Mouse (Mus musculus) thymus, adult 2 months (tissue): ENCODE results near the gene Mapkapk2.

ENCODE experiments used
- CTCF ChIP-seq: fragments of 200-500 bp; IDR thresholded peaks from 2 replicates; pipeline ENCODE4 v1.5.1; 2012; ENCODE audit warnings: mild to moderate bottlenecking, control low read depth, low read length, moderate library complexity, borderline replicate concordance; ENCODE audit not compliant: control insufficient read depth, poor library complexity, insufficient read depth; ENCODE audit errors: extremely low read depth
- POLR2A ChIP-seq: fragments of 200-500 bp; IDR thresholded peaks from 2 replicates; pipeline ENCODE4 v1.6.1; 2012; ENCODE audit warnings: mild to moderate bottlenecking, low read length, control low read depth, moderate library complexity; ENCODE audit not compliant: control insufficient read depth, poor library complexity, insufficient read depth; ENCODE audit errors: extremely low read depth

- no peak for TF ChIP-seq CTCF
- no peak for TF ChIP-seq POLR2A
Observed at GRCm38 (mm10) chr1:131092173-131092572, 5.5 kb downstream of the Mapkapk2 start.
